Mouse (Mus musculus) erythroblast, embryonic 14.5 days (primary cell): ENCODE data around the gene Dnaja4. TPM values are rescaled to one million over a fixed set of nuclear protein-coding genes. Genes with fewer than 3 reads are reported as not detected.
A peak's percentile ranks its signal among the peaks of the same experiment; 100 is the strongest.

Experiments
- H3K27me3 ChIP-seq: 2 replicates; pipeline ENCODE4 v1.6.1; 2012; ENCODE audit warnings: inconsistent platforms; ENCODE audit not compliant: control insufficient read depth
- H3K36me3 ChIP-seq: 2 replicates; pipeline ENCODE4 v1.6.1; 2012; ENCODE audit warnings: mild to moderate bottlenecking, inconsistent platforms; ENCODE audit not compliant: control insufficient read depth
- H3K4me1 ChIP-seq: 2 replicates; pipeline ENCODE4 v1.6.1; 2012; ENCODE audit warnings: inconsistent platforms; ENCODE audit not compliant: control insufficient read depth
- H3K4me3 ChIP-seq: replicated peaks from 2 replicates; pipeline ENCODE3; 2012; ENCODE audit warnings: moderate library complexity, mild to moderate bottlenecking, inconsistent platforms
- H3K9me3 ChIP-seq: 2 replicates; pipeline ENCODE4 v1.6.1; 2012; ENCODE audit warnings: low read length, inconsistent platforms, mixed read lengths; ENCODE audit not compliant: control insufficient read depth
- GATA1 ChIP-seq: IDR thresholded peaks from 2 replicates; pipeline ENCODE4 v1.6.1; 2012; ENCODE audit warnings: low read length, inconsistent platforms, mixed read lengths
- TAL1 ChIP-seq: IDR thresholded peaks from 3 replicates; pipeline ENCODE4 v1.6.1; 2012; ENCODE audit warnings: low read length, inconsistent platforms, mixed read lengths
- polyA plus RNA-seq: library from polyadenylated mRNA; stranded (reverse); fragments of >175 nt; gene quantifications from 2 replicates; pipeline ENCODE4 v1.2.3, GENCODE M21; 2012

Dnaja4 gene
- polyA plus RNA-seq, 1 experiment = 8.4 TPM

- Histone ChIP-seq H3K27me3 (peaks cover 42% of the 10 kb centered on the region), H3K9me3 (peaks cover 4% of the 10 kb centered on the region; the same call in 1 of the 2 replicates), H3K4me3 (peak overlapping the region; percentile 88), H3K4me1 (peaks cover 83% of the 10 kb centered on the region), H3K36me3 (peaks cover 43% of the 10 kb centered on the region)
- TF ChIP-seq GATA1 = no peak
- TF ChIP-seq TAL1 = no peak
These were observed 343 bp downstream of the Dnaja4 start for GRCm38 (mm10) chr9:54699087-54699344.

- Histone ChIP-seq H3K9me3 (peaks cover 4% of the 10 kb centered on the region; the same call in 1 of the 2 replicates), H3K4me1 (peaks cover 89% of the 10 kb centered on the region), H3K4me3 (peak overlapping the region; percentile 88), H3K27me3 (peaks cover 39% of the 10 kb centered on the region), H3K36me3 (peaks cover 46% of the 10 kb centered on the region)
- TF ChIP-seq TAL1 = no peak
- TF ChIP-seq GATA1 = no peak
These were observed 886 bp downstream of the Dnaja4 start for GRCm38 (mm10) chr9:54699345-54700173.

GRCm38 (mm10) chr9:54700174-54700475 lies 1.5 kb downstream of the Dnaja4 start:
- Histone ChIP-seq H3K4me1 (peaks cover 94% of the 10 kb centered on the region), H3K4me3 (peak overlapping the region; percentile 88), H3K9me3 (peaks cover 4% of the 10 kb centered on the region; the same call in 1 of the 2 replicates), H3K36me3 (peaks cover 51% of the 10 kb centered on the region), H3K27me3 (peaks cover 37% of the 10 kb centered on the region)
- no peak for TF ChIP-seq TAL1
- TF ChIP-seq GATA1 = no peak

GRCm38 (mm10) chr9:54700746-54701145 lies 2.1 kb downstream of the Dnaja4 start:
- Histone ChIP-seq H3K4me1 (peaks cover 94% of the 10 kb centered on the region), H3K4me3 (peak overlapping the region; percentile 88), H3K9me3 (peaks cover 4% of the 10 kb centered on the region; the same call in 1 of the 2 replicates), H3K27me3 (peaks cover 32% of the 10 kb centered on the region), H3K36me3 (peaks cover 58% of the 10 kb centered on the region)
- no peak for TF ChIP-seq TAL1
- no peak for TF ChIP-seq GATA1

GRCm38 (mm10) chr9:54702581-54702980 lies 3.9 kb downstream of the Dnaja4 start:
- H3K4me1 ChIP-seq = peaks cover 91% of the 10 kb centered on the region
- peaks cover 71% of the 10 kb centered on the region for H3K36me3 ChIP-seq
- H3K4me3 ChIP-seq = peak overlapping the region; percentile 88
- TF ChIP-seq TAL1 = no peak
- TF ChIP-seq GATA1 = no peak
- no peaks in the 10 kb centered on the region for H3K9me3 ChIP-seq
- H3K27me3 ChIP-seq = peaks cover 29% of the 10 kb centered on the region

GRCm38 (mm10) chr9:54704361-54704760 lies 5.7 kb downstream of the Dnaja4 start:
- Histone ChIP-seq H3K4me3 (peak overlapping the region; percentile 88), H3K4me1 (peaks cover 85% of the 10 kb centered on the region), H3K9me3 (no peaks in the 10 kb centered on the region), H3K27me3 (peaks cover 21% of the 10 kb centered on the region), H3K36me3 (peaks cover 88% of the 10 kb centered on the region)
- TF ChIP-seq GATA1 (peak; percentile 73), TAL1 (peak; percentile 70)

- Histone ChIP-seq H3K36me3 (peaks cover 96% of the 10 kb centered on the region), H3K9me3 (no peaks in the 10 kb centered on the region), H3K27me3 (peaks cover 9% of the 10 kb centered on the region), H3K4me3 (peak overlapping the region; percentile 4), H3K4me1 (peaks cover 77% of the 10 kb centered on the region)
- TF ChIP-seq TAL1 (no peak), GATA1 (no peak)
These were observed 6.9 kb downstream of the Dnaja4 start for GRCm38 (mm10) chr9:54705561-54705960.

GRCm38 (mm10) chr9:54707288-54707999 lies 8.8 kb downstream of the Dnaja4 start:
- TF ChIP-seq GATA1 (no peak), TAL1 (no peak)
- Histone ChIP-seq H3K27me3 (no peaks in the 10 kb centered on the region), H3K36me3 (peaks cover 96% of the 10 kb centered on the region), H3K9me3 (no peaks in the 10 kb centered on the region), H3K4me1 (peaks cover 58% of the 10 kb centered on the region), H3K4me3 (no peak overlapping the region)

- Histone ChIP-seq H3K36me3 (peaks cover 96% of the 10 kb centered on the region), H3K4me1 (peaks cover 51% of the 10 kb centered on the region), H3K9me3 (no peaks in the 10 kb centered on the region), H3K27me3 (no peaks in the 10 kb centered on the region), H3K4me3 (no peak overlapping the region)
- no peak for TF ChIP-seq TAL1
- TF ChIP-seq GATA1 = no peak
These were observed 9.4 kb downstream of the Dnaja4 start for GRCm38 (mm10) chr9:54708085-54708484.
